Mouse (Mus musculus) spleen, adult 2 months (tissue): ENCODE measurements around the gene Dclk2.

Experiments
- CTCF ChIP-seq: fragments of 200-500 bp; IDR thresholded peaks from 2 replicates; pipeline ENCODE4 v1.5.1; 2011; ENCODE audit warnings: mild to moderate bottlenecking, inconsistent platforms; ENCODE audit not compliant: insufficient read depth, insufficient read length, insufficient replicate concordance; ENCODE audit errors: extremely low read depth
- POLR2A ChIP-seq: fragments of 200-500 bp; IDR thresholded peaks from 2 replicates; pipeline ENCODE4 v1.6.1; 2011; ENCODE audit warnings: low read depth, low read length, inconsistent platforms

GRCm38 (mm10) chr3:86804265-86804664 lies 116.4 kb downstream of the Dclk2 start:
- no peak for TF ChIP-seq CTCF
- TF ChIP-seq POLR2A, result no peak
